Mouse (Mus musculus): Measurements from ENCODE around the gene Gm43517. TPM values are rescaled to one million over a fixed set of nuclear protein-coding genes. Genes with fewer than 3 reads are reported as not detected.

Gene Gm43517
- polyA plus RNA-seq, 1 experiment from 2014 or later: not detected

DNA sequence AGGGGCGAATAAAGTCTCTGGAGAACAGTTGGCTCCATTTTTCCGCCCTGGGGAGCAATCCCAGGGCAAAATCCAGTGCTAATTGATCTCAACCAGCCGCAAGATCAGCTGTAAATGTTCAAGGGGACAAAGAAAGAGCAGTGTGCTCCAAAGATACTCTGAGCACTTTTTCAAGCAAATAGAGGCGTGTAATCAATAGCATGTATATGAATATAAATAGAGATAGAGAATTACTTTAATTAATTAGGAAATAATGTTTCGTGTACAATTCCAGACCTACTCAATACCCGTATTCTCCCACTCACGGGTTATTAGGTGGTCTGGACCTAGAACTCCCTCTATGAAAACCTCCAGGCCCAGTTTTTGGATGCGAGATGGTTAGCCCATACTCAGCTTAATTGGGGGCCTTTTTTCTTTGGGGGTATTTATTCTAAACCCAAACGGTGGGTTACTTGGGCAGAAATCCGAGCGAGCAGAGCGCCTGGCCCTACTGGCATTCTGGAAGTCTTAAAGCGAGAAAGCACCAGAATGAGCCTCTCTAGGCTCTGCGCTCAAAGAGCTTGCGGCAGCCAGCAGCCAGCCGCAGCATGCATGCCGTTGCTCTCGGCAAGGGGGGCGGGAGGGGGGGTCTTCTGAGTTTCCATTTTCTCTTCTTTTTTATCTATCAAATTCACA lies 8.5 kb upstream of the Gm43517 start:
- no peak for ATAC-seq (ENCODE audit: low FRiP score)
- peaks cover 84% of the 10 kb centered on the region for H3K27me3 ChIP-seq (ENCODE audit: control insufficient read depth, insufficient read depth, low read length)
- H3K4me3 ChIP-seq (ENCODE audit: low read depth, low read length): no peak overlapping the region
- H3K4me1 ChIP-seq (replicated peaks; ENCODE audit: control insufficient read depth, insufficient read depth, low read length): no peaks in the 10 kb centered on the region; the same call in 1 of the 2 replicates
- H3K36me3 ChIP-seq (ENCODE audit: control insufficient read depth, insufficient read depth, low read length): no peaks in the 10 kb centered on the region
- no peak overlapping the region for H3K27ac ChIP-seq (ENCODE audit: low read depth, low read length)
- H3K4me2 ChIP-seq (replicated peaks; ENCODE audit: low read depth, low read length): no peak overlapping the region
- DNase-seq (ENCODE audit: low spot score): peak; percentile 48
- 2% methylated on average over 19 of the region's 19 CpGs for WGBS
- H3K9me3 ChIP-seq (ENCODE audit: control insufficient read depth, low read length): no peaks in the 10 kb centered on the region
- H3K9ac ChIP-seq (ENCODE audit: low read depth, low read length): no peak overlapping the region

DNA sequence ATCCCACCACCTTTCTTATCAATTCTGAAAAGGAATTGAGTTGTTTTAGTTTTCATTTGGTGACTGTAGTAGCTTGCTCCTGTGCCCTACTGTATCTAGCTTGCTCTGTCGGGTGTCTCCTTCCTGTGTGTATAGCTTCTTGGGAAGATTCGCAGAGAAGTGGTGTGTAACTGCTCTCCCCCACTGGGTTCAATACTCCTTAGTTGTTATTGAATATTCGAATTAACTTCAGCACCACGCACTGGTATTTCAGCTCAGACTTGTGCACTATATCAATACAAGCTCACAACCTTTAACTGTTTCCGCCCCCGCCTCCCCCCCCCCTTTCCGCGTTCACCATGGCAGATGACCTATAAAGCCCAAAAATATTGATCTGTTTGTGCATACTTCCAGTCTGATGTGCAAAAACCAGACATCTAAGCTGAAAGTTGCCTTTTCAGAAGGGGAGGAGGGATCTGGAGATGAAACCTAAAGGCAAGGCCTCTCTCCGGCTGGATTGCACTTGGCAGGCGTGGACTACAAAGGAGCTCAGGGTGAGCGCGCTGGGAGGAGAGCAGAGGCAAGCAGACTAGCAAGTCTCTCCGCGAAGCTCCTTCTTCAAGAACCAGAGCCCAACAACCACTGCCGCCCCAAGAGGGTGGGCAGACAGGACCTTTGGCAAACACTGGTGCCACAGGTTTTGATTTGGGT lies 7.5 kb upstream of the Gm43517 start:
- H3K4me3 ChIP-seq (ENCODE audit: low read depth, low read length): no peak overlapping the region
- no peak overlapping the region for H3K9ac ChIP-seq (ENCODE audit: low read depth, low read length)
- H3K4me1 ChIP-seq (replicated peaks; ENCODE audit: control insufficient read depth, insufficient read depth, low read length): no peaks in the 10 kb centered on the region; the same call in 1 of the 2 replicates
- peak; percentile 61 for DNase-seq (ENCODE audit: low spot score)
- WGBS: 1% methylated on average over 15 of the region's 15 CpGs
- no peaks in the 10 kb centered on the region for H3K36me3 ChIP-seq (ENCODE audit: control insufficient read depth, insufficient read depth, low read length)
- H3K27me3 ChIP-seq (ENCODE audit: control insufficient read depth, insufficient read depth, low read length): peaks cover 89% of the 10 kb centered on the region
- no peak for ATAC-seq (ENCODE audit: low FRiP score)
- H3K27ac ChIP-seq (ENCODE audit: low read depth, low read length): no peak overlapping the region
- H3K9me3 ChIP-seq (ENCODE audit: control insufficient read depth, low read length): no peaks in the 10 kb centered on the region
- no peak overlapping the region for H3K4me2 ChIP-seq (replicated peaks; ENCODE audit: low read depth, low read length)

DNA sequence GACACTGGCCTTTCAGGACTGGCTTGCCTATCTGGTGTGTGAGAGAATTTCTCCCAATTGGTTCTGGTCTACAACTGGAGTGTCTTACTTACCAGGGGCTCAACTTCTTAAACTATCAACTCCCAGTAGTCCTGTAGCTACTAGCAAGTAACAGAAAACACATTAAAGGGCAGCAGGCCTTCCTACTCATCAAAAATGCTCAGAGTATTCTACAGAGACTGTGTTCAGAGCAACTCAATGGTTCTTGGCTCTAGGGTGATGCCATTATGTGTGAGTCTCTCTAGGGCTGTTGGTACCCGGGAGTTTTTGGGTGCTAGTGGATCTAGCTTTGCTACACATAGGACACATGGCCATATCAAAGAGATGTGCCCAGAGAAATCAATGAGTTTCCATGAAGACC lies 6.1 kb upstream of the Gm43517 start:
- ATAC-seq (ENCODE audit: low FRiP score): no peak
- no peak overlapping the region for H3K4me2 ChIP-seq (replicated peaks; ENCODE audit: low read depth, low read length)
- H3K4me1 ChIP-seq (replicated peaks; ENCODE audit: control insufficient read depth, insufficient read depth, low read length): peaks cover 5% of the 10 kb centered on the region; the same call in 1 of the 2 replicates
- no peak overlapping the region for H3K27ac ChIP-seq (ENCODE audit: low read depth, low read length)
- H3K9me3 ChIP-seq (ENCODE audit: control insufficient read depth, low read length): no peaks in the 10 kb centered on the region
- DNase-seq (ENCODE audit: low spot score): peak; percentile 29
- H3K9ac ChIP-seq (ENCODE audit: low read depth, low read length): no peak overlapping the region
- WGBS: 0% methylated on average over 1 of the region's 1 CpGs
- no peak overlapping the region for H3K4me3 ChIP-seq (ENCODE audit: low read depth, low read length)
- peaks cover 90% of the 10 kb centered on the region for H3K27me3 ChIP-seq (ENCODE audit: control insufficient read depth, insufficient read depth, low read length)
- no peaks in the 10 kb centered on the region for H3K36me3 ChIP-seq (ENCODE audit: control insufficient read depth, insufficient read depth, low read length)

DNA sequence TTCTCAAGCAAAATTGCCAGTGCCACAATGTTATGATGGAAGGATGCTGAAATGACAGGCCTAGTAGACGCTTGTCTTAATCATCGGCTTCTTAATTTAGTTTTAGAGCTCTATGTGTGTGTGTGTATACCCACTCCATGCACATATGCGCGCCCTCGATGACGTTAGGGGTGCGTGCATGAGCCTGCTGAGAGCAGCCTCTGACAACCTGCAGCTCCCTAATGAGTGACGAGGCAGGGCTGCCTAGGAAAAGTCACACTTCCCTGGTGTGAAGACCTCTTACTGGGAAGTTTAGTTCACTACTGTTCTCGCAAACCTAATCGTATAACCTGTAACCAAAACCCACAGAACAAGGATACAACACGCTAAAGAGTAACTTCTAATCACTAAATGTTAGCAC lies 5.5 kb upstream of the Gm43517 start:
- ATAC-seq (ENCODE audit: low FRiP score): no peak
- H3K4me2 ChIP-seq (replicated peaks; ENCODE audit: low read depth, low read length): no peak overlapping the region
- no peak overlapping the region for H3K4me3 ChIP-seq (ENCODE audit: low read depth, low read length)
- no peak overlapping the region for H3K27ac ChIP-seq (ENCODE audit: low read depth, low read length)
- H3K4me1 ChIP-seq (replicated peaks; ENCODE audit: control insufficient read depth, insufficient read depth, low read length): peaks cover 5% of the 10 kb centered on the region; the same call in 1 of the 2 replicates
- no peak for DNase-seq (ENCODE audit: low spot score)
- no peaks in the 10 kb centered on the region for H3K9me3 ChIP-seq (ENCODE audit: control insufficient read depth, low read length)
- peaks cover 90% of the 10 kb centered on the region for H3K27me3 ChIP-seq (ENCODE audit: control insufficient read depth, insufficient read depth, low read length)
- WGBS: 2% methylated on average over 11 of the region's 11 CpGs
- no peaks in the 10 kb centered on the region for H3K36me3 ChIP-seq (ENCODE audit: control insufficient read depth, insufficient read depth, low read length)
- H3K9ac ChIP-seq (ENCODE audit: low read depth, low read length): no peak overlapping the region

DNA sequence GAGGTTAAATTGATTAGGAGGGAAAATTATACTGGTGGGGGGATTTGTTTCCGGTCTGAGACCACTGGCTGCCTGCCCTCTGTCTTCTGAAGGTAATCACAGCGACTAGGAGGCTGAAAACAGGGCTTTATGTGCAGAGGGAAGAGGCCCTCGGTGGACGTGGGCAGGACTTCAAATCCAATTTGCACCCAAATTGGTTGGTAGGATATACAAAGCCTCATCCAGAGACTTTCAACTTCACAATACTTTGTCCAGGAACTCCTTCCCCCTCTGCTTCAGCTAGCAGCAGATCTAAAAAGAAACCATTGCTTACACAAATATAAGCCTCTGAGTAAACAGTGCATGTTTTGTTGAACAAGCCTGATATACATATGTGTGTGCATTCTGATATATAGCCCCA lies 4.5 kb upstream of the Gm43517 start:
- Histone ChIP-seq H3K9me3 (ENCODE audit: control insufficient read depth, low read length) (no peaks in the 10 kb centered on the region), H3K9ac (ENCODE audit: low read depth, low read length) (no peak overlapping the region), H3K4me1 (replicated peaks; ENCODE audit: control insufficient read depth, insufficient read depth, low read length) (peaks cover 5% of the 10 kb centered on the region; the same call in 1 of the 2 replicates), H3K4me3 (ENCODE audit: low read depth, low read length) (no peak overlapping the region), H3K27me3 (ENCODE audit: control insufficient read depth, insufficient read depth, low read length) (peaks cover 94% of the 10 kb centered on the region), H3K4me2 (replicated peaks; ENCODE audit: low read depth, low read length) (no peak overlapping the region), H3K27ac (ENCODE audit: low read depth, low read length) (no peak overlapping the region), H3K36me3 (ENCODE audit: control insufficient read depth, insufficient read depth, low read length) (no peaks in the 10 kb centered on the region)
- 0% methylated on average over 4 of the region's 4 CpGs for WGBS
- DNase-seq (ENCODE audit: low spot score) (peak; percentile 41), ATAC-seq (ENCODE audit: low FRiP score) (no peak)

DNA sequence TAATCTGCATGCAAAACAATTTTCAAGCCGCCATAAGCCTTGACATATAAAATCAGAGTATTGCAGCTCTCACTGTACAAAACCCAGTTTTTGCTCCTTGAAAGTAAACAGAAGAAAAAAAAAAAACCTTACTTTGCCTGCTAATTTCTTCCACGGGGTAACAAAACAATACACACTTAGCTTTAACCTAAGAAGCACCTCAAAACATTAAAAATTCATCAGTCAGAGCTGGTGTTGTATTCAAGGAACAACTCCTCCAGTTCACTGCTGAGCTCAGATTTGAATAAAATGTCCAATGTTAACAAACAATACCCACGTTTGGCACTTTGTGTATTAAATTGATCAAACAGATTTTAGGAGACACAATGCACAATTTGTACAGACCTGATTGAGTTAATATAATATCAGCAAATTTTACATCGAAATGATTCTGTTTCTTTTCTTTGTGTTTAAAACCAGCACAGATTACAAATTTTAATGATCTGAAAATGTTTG lies 3.9 kb upstream of the Gm43517 start:
- no peaks in the 10 kb centered on the region for H3K9me3 ChIP-seq (ENCODE audit: control insufficient read depth, low read length)
- no peak overlapping the region for H3K4me2 ChIP-seq (replicated peaks; ENCODE audit: low read depth, low read length)
- WGBS: 1% methylated on average over 4 of the region's 4 CpGs
- DNase-seq (ENCODE audit: low spot score) (peak; percentile 45), ATAC-seq (ENCODE audit: low FRiP score) (no peak)
- H3K36me3 ChIP-seq (ENCODE audit: control insufficient read depth, insufficient read depth, low read length): no peaks in the 10 kb centered on the region
- peaks cover 5% of the 10 kb centered on the region; the same call in 1 of the 2 replicates for H3K4me1 ChIP-seq (replicated peaks; ENCODE audit: control insufficient read depth, insufficient read depth, low read length)
- no peak overlapping the region for H3K27ac ChIP-seq (ENCODE audit: low read depth, low read length)
- no peak overlapping the region for H3K9ac ChIP-seq (ENCODE audit: low read depth, low read length)
- no peak overlapping the region for H3K4me3 ChIP-seq (ENCODE audit: low read depth, low read length)
- peaks cover 94% of the 10 kb centered on the region for H3K27me3 ChIP-seq (ENCODE audit: control insufficient read depth, insufficient read depth, low read length)

DNA sequence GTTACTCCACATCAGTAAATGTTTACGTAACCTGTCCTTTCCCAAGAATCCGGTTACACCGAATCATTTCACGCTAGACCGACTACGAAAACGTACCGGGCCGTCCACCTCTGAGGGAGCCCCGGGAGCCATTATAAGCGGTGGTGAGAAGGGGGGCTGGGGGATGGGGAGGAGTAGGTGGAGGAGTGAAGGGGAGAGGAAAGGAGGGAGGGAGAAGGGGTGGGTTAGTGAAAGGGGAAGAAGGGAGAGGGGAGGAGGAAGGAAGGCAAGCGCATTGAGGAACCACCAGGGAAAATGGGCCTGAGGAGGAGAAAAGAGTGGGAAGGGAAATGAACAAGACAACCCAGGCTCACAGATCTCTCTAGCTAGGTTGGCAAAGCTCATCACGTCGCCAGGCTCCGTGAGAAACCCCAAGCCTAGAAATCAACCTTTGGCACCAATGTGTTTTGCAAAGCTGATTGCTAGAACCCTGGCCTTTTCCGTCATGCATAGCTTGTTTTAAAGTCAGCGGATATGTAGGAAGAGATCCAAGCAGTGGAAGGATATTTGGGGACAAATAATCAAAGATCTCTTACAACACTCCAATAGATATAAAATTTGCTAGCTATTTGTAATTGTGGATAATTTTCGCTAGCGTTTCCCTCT lies 3.1 kb upstream of the Gm43517 start:
- Histone ChIP-seq H3K9ac (ENCODE audit: low read depth, low read length) (no peak overlapping the region), H3K4me1 (replicated peaks; ENCODE audit: control insufficient read depth, insufficient read depth, low read length) (peaks cover 5% of the 10 kb centered on the region; the same call in 1 of the 2 replicates), H3K4me3 (ENCODE audit: low read depth, low read length) (no peak overlapping the region), H3K4me2 (replicated peaks; ENCODE audit: low read depth, low read length) (no peak overlapping the region), H3K27me3 (ENCODE audit: control insufficient read depth, insufficient read depth, low read length) (peaks cover 90% of the 10 kb centered on the region), H3K27ac (ENCODE audit: low read depth, low read length) (no peak overlapping the region), H3K9me3 (ENCODE audit: control insufficient read depth, low read length) (no peaks in the 10 kb centered on the region), H3K36me3 (ENCODE audit: control insufficient read depth, insufficient read depth, low read length) (no peaks in the 10 kb centered on the region)
- no peak for ATAC-seq (ENCODE audit: low FRiP score)
- DNase-seq (ENCODE audit: low spot score): peak; percentile 65
- under 1% methylated on average over 19 of the region's 19 CpGs for WGBS

DNA sequence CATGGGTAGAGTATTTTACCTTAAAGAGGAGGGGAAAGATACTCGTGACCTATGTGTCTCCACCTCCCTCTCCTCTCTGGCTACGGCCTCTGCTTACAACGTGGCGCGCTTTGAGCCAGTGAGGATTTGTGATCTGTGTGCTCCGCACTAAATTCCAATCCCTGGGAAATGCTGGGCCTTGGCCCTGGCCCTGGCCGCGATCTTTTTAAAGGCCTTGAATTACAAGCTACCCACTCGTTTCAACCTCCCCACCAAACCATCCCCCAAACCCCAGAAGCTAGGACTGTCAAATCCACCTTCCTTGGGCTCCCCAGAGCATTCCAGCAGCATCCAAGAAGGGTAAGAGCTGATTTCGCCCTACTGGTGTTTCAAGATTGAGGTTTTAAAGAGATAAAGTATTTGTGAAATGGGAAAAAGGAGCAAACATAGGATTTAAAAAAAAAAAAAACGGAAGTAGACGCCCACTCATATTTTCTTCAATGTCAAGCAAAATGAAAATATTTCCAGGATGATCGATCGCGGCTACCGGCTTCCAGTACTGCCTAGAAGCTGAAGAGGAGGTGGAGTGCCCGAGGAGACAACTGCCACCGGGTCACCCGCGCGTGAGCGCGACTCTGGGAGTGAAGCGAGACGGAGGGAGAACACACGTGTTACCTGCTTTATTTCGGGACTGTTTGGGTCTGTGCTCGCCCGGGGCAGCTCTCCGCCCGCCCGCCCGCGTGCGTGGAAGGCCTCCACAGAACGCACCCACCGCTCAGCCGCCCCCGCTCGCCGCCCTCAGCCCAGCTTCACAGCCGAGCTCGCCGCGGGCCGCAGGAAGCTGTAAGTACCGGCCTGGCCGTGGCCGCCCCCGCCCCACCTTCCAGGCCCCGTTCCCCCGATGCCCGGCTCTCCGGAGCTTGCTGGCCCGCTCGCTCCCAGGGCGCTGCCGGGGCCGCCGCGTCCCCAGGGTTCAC lies 2.1 kb upstream of the Gm43517 start, which contains the start of gene Foxg1:
Foxg1 (plus strand) TSS at position 96 of the 956 bp plus-strand sequence.
- Histone ChIP-seq H3K4me3 (ENCODE audit: low read depth, low read length) (peak within 1 kb of the TSS; percentile 34), H3K27me3 (ENCODE audit: control insufficient read depth, insufficient read depth, low read length) (peaks cover 82% of the 10 kb centered on the region), H3K9ac (ENCODE audit: low read depth, low read length) (no peak within 1 kb of the TSS), H3K4me1 (replicated peaks; ENCODE audit: control insufficient read depth, insufficient read depth, low read length) (peaks cover 5% of the 10 kb centered on the region; the same call in 1 of the 2 replicates), H3K27ac (ENCODE audit: low read depth, low read length) (no peak within 1 kb of the TSS), H3K36me3 (ENCODE audit: control insufficient read depth, insufficient read depth, low read length) (no peaks in the 10 kb centered on the region), H3K4me2 (replicated peaks; ENCODE audit: low read depth, low read length) (peak within 1 kb of the TSS; percentile 45), H3K9me3 (ENCODE audit: control insufficient read depth, low read length) (no peaks in the 10 kb centered on the region)
- peak; percentile 59 for ATAC-seq (ENCODE audit: low FRiP score)
- DNase-seq (ENCODE audit: low spot score): peak; percentile 69
- under 1% methylated on average over 53 of the region's 61 CpGs for WGBS
